Mouse (Mus musculus) embryonic facial prominence, embryonic 13.5 days (tissue): ENCODE data around the gene Fgd5. TPM values are rescaled to one million over a fixed set of nuclear protein-coding genes. Genes with fewer than 3 reads are reported as not detected.
A peak's percentile ranks its signal among the peaks of the same experiment; 100 is the strongest.

Experiments
- ATAC-seq: fragments of 200-750 bp; cut with Nextera tagmentation; 2 replicates; pipeline ENCODE4 v1.8.0; 2017; ENCODE audit warnings: low read depth; ENCODE audit not compliant: insufficient number of reproducible peaks, insufficient read depth, low FRiP score, low TSS enrichment
- H3K27ac ChIP-seq: fragments of 300-500 bp; sonication (generic); 2 replicates; pipeline ENCODE4 v1.5.1; 2015; ENCODE audit warnings: moderate library complexity, mild to moderate bottlenecking, inconsistent platforms
- H3K27me3 ChIP-seq: fragments of 300-500 bp; sonication (generic); 2 replicates; pipeline ENCODE4 v1.6.1; 2015; ENCODE audit warnings: mild to moderate bottlenecking, inconsistent platforms
- H3K36me3 ChIP-seq: fragments of 300-500 bp; sonication (generic); 2 replicates; pipeline ENCODE4 v1.6.1; 2015; ENCODE audit warnings: mild to moderate bottlenecking, inconsistent platforms
- H3K4me1 ChIP-seq: fragments of 300-500 bp; sonication (generic); 2 replicates; pipeline ENCODE4 v1.6.1; 2015; ENCODE audit warnings: inconsistent platforms
- H3K4me2 ChIP-seq: fragments of 300-500 bp; sonication (generic); 2 replicates; pipeline ENCODE4 v1.6.1; 2015; ENCODE audit warnings: moderate library complexity, mild to moderate bottlenecking, inconsistent platforms
- H3K4me3 ChIP-seq: fragments of 300-500 bp; sonication (generic); 2 replicates; pipeline ENCODE4 v1.5.1; 2015; ENCODE audit warnings: mild to moderate bottlenecking, inconsistent platforms
- H3K9ac ChIP-seq: fragments of 300-500 bp; sonication (generic); 2 replicates; pipeline ENCODE4 v1.6.1; 2015; ENCODE audit warnings: mild to moderate bottlenecking, inconsistent platforms
- H3K9me3 ChIP-seq: fragments of 300-500 bp; sonication (generic); 2 replicates; pipeline ENCODE4 v1.6.1; 2016; ENCODE audit warnings: inconsistent platforms
- WGBS: fragments of 180-500 bp; shearing (Covaris S2); methylation state at CpG from one replicate; pipeline ENCODE4 v1.1.7; 2015; ENCODE audit warnings: mixed read lengths; 5-methylcytosine and 5-hydroxymethylcytosine counted together
- polyA plus RNA-seq: library from polyadenylated mRNA; unstranded; fragments of >200 nt; fragmentation: Nextera tagmentation; extraction: Ambion mirVana; gene quantifications from 2 replicates; pipeline ENCODE4 v1.2.1, GENCODE M21; 2015

Gene Fgd5
- polyA plus RNA-seq, 1 experiment from 2014 or later = 7.4 TPM

DNA sequence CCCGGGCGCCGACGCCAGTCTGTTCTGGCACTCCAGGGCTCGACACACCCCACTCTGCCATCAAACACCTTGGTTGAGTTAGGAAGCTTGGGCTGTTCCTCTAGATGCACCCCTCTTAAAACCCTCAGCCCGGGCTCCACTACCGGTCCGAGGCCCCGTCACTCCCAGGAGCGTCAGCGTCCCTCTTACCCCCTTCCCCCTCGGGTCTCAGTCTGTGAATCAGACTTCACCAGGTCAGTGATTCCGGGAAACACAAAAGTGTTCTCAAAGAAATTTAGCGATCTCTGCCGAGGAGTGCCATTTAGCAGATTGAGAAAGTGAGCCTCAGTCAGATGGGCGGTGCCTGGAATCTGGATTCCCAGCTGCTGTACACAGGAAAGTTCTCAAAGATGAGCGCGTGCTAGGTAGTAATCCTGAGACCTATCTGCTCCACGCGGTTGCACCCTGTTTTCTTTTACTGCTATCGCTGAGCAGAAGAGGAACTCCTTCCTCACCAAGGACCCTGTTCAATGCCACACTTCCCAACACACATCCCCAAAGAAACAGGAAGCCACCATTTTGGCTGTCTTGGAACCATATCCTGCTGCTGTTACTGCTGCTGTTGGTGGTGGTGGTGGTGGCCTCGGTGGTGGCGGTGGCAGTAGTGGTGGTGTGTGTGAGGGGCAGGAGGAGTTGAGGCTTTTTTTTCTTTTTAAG, 771 bp downstream of the Fgd5 start:
- 9% methylated on average over 23 of the region's 23 CpGs for WGBS

DNA sequence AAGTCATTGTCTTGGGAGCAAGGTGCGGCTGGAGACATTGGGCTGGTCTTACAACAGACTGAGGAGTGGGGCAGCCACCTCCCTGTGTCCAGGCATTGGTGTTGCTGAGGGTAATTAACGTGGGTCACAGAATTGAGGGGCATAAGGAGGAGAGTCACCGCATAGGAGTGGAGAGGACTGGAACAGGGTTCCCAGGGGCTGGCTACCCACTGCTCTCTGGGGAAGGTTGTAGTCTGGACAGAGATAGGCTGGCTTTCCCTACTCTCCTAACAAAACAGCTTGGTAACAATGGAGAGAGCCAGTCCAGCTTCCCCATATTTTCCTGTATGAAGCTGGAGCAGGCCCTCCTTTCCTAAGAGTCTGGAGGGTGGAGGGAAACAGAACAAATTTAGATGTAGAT, 1.3 kb downstream of the Fgd5 start:
- peaks cover 8% of the 10 kb centered on the region for H3K4me1 ChIP-seq
- H3K9me3 ChIP-seq = no peaks in the 10 kb centered on the region
- WGBS = 65% methylated on average over 3 of the region's 3 CpGs
- ATAC-seq = no peak
- peaks cover 57% of the 10 kb centered on the region for H3K27me3 ChIP-seq
- H3K4me3 ChIP-seq = peak overlapping the region; percentile 58
- H3K9ac ChIP-seq = no peak overlapping the region
- no peak overlapping the region for H3K27ac ChIP-seq
- H3K4me2 ChIP-seq = peak overlapping the region; percentile 91
- no peaks in the 10 kb centered on the region for H3K36me3 ChIP-seq

More for the DNA sequence above, 771 bp downstream of the Fgd5 start:
- Histone ChIP-seq H3K4me2 (peak overlapping the region; percentile 91), H3K4me3 (peak overlapping the region; percentile 58), H3K27me3 (peaks cover 58% of the 10 kb centered on the region), H3K27ac (no peak overlapping the region), H3K9me3 (no peaks in the 10 kb centered on the region), H3K4me1 (peaks cover 8% of the 10 kb centered on the region), H3K9ac (peak overlapping the region; percentile 74), H3K36me3 (no peaks in the 10 kb centered on the region)
- no peak for ATAC-seq

DNA sequence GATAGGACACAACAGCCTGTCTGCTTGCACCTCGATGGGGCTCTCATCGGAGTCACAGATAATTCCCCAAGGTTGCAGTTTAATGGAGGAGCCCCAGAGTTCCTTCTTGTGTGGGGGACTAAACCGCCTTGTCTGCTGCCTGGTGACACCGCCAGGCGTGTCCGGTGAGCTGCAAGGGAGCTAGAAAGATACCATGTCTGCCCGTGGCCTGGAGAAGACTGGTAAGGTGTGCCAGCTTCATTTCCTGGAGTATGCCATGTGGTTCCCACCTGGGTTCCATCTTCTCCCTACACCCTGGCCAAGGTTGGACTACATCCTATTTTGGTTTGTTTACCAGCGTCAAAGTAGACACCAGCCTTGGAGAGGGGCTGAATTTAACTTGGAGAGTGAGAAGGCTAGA, 11.4 kb downstream of the Fgd5 start:
- Histone ChIP-seq H3K9ac (no peak overlapping the region), H3K4me2 (no peak overlapping the region), H3K4me3 (no peak overlapping the region), H3K27me3 (no peaks in the 10 kb centered on the region; the same call in 1 of the 2 replicates), H3K36me3 (no peaks in the 10 kb centered on the region), H3K27ac (no peak overlapping the region), H3K9me3 (no peaks in the 10 kb centered on the region), H3K4me1 (no peaks in the 10 kb centered on the region)
- WGBS = 84% methylated on average over 8 of the region's 8 CpGs
- no peak for ATAC-seq

DNA sequence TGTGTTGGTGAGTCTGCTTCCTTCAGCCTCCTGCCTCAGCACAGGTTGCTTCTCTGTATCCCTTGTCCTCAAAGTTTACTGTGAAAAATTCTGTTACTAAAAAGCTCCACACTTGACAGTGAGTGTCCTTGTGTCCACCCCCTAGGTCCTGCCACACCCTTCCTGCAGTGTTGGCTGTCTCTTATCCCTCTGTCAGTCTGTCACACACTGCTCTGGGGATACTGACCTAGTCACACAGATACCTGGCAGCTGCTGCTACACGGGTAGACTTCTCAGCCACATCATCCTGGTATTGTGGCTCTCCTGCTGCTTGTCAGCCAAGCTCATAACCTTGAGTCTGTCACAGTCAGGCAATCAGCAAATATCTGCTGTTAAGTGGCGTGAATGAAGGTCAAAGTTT, 14.1 kb downstream of the Fgd5 start:
- Histone ChIP-seq H3K27ac (no peak overlapping the region), H3K36me3 (no peaks in the 10 kb centered on the region), H3K27me3 (no peaks in the 10 kb centered on the region; the same call in 1 of the 2 replicates), H3K9ac (no peak overlapping the region), H3K9me3 (no peaks in the 10 kb centered on the region), H3K4me1 (no peaks in the 10 kb centered on the region), H3K4me3 (no peak overlapping the region), H3K4me2 (no peak overlapping the region)
- ATAC-seq = no peak
- WGBS = 72% methylated on average over 2 of the region's 2 CpGs

DNA sequence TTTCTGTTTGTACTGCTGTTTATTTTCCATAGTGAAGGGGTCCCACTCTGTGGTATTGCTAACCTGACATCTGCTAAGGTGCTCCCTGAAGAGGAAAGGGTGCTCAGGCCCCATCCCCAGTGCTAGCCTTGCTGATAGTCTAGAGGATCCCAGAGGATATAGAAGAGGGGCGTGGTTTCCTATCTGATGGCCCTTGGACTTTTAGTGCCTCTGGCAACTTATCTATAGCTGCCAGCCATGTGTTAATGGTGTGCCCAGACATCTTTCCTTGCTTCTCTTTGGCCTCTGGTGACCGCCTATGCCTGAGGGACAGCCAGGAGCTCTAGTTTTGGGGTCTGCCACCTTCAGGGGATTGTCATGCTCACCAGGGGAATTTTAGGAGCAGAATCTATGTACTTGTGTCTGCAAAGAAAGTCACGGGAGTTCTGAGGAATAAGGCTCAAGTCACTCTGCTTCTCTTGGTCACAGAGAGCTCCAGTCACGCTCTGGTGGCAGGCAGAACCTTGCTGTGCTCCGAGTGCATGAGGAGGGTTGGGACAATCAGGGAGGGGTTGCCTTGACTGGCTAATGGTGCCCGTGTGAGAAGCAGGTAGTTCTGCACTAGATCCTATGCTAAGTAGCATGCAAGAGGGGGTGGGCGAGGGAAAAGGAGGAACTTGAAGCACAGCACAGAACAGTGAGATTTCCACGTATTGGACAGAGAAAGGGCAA, 15.3 kb downstream of the Fgd5 start:
- 75% methylated on average over 8 of the region's 8 CpGs for WGBS
- Histone ChIP-seq H3K27me3 (no peaks in the 10 kb centered on the region; the same call in 1 of the 2 replicates), H3K9ac (no peak overlapping the region), H3K4me3 (no peak overlapping the region), H3K27ac (no peak overlapping the region), H3K4me2 (no peak overlapping the region), H3K36me3 (no peaks in the 10 kb centered on the region), H3K9me3 (no peaks in the 10 kb centered on the region), H3K4me1 (no peaks in the 10 kb centered on the region)
- no peak for ATAC-seq

DNA sequence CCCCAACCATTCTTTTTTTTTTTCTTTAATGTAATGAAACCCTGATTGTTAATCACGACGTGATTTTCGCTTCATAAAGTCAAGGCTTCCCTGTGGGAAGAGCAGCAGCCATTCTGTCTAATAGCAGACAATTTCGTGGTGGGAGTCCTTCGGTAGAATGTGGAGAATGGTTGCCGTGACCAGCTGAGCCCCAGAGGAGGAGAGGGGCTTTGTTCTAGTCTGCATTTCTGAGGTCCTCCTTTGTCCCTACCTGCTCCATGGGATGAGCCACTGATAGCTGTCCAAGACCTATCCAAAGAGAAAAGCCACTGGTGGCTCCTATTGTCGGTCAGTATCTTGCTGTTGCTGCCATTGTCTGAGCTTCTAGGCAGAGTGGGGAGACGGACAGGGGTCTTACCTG, 17.4 kb downstream of the Fgd5 start:
- no peak overlapping the region for H3K27ac ChIP-seq
- H3K9me3 ChIP-seq = no peaks in the 10 kb centered on the region
- 66% methylated on average over 8 of the region's 8 CpGs for WGBS
- H3K4me3 ChIP-seq = no peak overlapping the region
- no peaks in the 10 kb centered on the region for H3K4me1 ChIP-seq
- no peaks in the 10 kb centered on the region for H3K36me3 ChIP-seq
- no peak for ATAC-seq
- no peaks in the 10 kb centered on the region for H3K27me3 ChIP-seq
- no peak overlapping the region for H3K4me2 ChIP-seq
- H3K9ac ChIP-seq = no peak overlapping the region

DNA sequence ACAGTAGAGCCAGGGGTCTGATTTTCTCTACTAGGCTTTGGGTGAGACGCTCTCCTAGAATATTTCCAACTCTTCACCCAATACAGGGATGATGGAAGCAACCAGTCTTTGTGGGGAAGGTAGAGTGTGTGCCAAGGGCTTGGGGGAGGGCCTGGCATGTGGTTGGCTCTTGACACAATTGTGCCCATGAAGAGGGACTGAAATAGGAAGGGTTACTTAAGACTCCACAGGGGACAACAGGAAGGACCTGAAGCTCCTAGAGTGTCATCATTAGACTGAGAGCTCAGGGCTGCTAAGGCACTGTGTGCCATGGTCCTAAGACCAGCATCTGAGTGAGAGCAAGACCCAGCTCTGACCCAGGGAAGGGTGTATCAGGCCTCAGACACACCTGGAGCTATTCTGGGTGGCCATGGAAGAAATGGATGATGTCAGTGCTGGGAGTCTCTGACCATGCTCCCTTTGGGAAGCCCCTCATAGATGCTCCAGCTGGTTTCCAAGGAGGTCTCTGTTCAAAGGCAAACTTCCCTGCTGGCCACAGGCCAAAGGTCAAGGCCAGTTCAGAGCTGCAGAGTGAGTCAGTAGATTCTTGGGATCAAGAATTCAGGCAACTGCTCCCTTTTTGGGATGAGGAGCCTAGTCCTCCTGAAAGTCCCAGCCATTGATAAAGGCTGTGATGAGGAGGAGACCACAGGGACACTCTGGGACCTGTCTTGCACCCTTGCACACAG, 24.0 kb downstream of the Fgd5 start:
- no peak for ATAC-seq
- H3K4me3 ChIP-seq = no peak overlapping the region
- H3K36me3 ChIP-seq = no peaks in the 10 kb centered on the region
- no peak overlapping the region for H3K27ac ChIP-seq
- 89% methylated on average over 1 of the region's 1 CpGs for WGBS
- H3K4me1 ChIP-seq = peaks cover 12% of the 10 kb centered on the region; the same call in 1 of the 2 replicates
- no peak overlapping the region for H3K4me2 ChIP-seq
- no peaks in the 10 kb centered on the region for H3K27me3 ChIP-seq
- H3K9me3 ChIP-seq = no peaks in the 10 kb centered on the region
- no peak overlapping the region for H3K9ac ChIP-seq

DNA sequence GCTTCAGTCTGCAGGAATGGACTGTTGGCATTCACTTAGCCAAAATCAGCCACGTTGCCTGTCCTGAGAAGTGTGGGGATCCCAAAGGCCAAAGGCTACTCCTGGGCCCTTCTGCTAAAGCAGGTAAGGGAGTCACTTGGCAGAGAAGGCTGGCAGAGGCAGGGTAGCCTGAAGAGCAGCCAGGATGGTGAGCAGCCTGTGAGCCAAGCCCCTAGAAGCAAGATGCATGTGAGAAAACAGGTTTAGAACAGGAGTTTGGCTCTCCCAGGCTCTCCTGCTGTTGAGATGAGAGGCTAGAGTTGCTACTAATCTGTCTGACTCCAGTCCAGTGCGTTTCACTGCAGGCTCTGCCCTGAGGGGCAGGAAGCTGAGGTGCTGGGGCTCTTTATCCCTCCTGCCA, 25.0 kb downstream of the Fgd5 start:
- Histone ChIP-seq H3K4me1 (peaks cover 12% of the 10 kb centered on the region; the same call in 1 of the 2 replicates), H3K9me3 (no peaks in the 10 kb centered on the region), H3K27me3 (no peaks in the 10 kb centered on the region), H3K4me2 (no peak overlapping the region), H3K27ac (no peak overlapping the region), H3K9ac (peak overlapping the region; percentile 60; the same call in 1 of the 2 replicates), H3K36me3 (no peaks in the 10 kb centered on the region), H3K4me3 (no peak overlapping the region)
- no peak for ATAC-seq
- 22% methylated on average over 2 of the region's 2 CpGs for WGBS

DNA sequence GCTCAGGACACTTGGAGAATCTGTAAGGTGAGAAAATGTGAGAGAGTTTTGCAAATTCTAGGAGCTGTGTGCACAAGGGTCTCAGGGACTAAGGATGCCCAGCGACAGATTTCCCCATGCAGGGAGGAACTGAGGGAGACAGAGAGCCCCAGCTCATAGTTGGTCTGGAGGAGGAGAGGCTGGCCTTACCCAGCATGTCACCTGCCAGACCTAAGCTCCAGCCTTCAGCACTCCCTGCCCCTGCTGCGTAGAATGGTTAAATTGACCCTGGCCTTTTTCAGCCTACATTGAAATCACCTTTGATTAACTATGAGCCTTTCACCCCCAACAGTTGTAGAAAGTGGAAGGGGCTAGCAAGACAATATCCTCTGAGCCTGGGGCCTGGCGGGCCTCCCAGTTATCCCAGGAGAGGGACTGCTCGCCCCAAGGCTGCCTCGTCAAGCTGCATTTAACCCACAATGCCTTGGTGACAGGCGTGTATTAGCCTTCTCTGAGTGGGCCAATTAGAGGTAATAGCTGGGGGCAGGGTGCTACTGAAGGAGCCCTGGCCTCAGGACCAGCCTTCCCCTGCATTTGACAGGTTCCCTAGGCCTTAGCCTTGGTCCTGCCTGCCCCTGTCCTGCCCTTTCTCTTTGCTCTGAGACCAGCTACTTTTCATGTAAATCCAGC, 25.6 kb downstream of the Fgd5 start:
- H3K9me3 ChIP-seq = no peaks in the 10 kb centered on the region
- 21% methylated on average over 6 of the region's 6 CpGs for WGBS
- peak overlapping the region; percentile 60; the same call in 1 of the 2 replicates for H3K9ac ChIP-seq
- peaks cover 12% of the 10 kb centered on the region; the same call in 1 of the 2 replicates for H3K4me1 ChIP-seq
- no peaks in the 10 kb centered on the region for H3K27me3 ChIP-seq
- no peak for ATAC-seq
- no peaks in the 10 kb centered on the region for H3K36me3 ChIP-seq
- H3K27ac ChIP-seq = no peak overlapping the region
- H3K4me3 ChIP-seq = no peak overlapping the region
- H3K4me2 ChIP-seq = no peak overlapping the region

DNA sequence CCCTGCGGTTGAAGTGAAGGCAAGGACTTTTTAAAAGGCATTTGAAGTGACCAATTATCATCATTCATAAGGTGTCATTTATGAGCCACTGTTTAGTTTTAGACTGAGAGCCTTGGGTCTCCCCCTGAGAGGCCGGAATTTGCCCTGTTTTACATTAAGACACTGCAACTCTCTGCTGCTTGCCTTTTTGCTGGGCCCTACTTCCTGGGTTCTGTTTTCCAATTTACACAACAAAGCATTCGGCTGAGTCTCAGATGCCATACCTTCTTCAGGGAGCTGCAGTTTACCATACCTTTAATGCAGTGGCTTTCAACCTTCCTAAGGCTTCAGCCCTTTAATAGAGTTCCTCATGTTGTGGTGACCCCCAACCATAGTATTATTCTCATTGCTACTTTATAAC, 26.1 kb downstream of the Fgd5 start:
- Histone ChIP-seq H3K4me2 (no peak overlapping the region), H3K9ac (no peak overlapping the region), H3K36me3 (no peaks in the 10 kb centered on the region), H3K9me3 (no peaks in the 10 kb centered on the region), H3K27ac (no peak overlapping the region), H3K4me3 (no peak overlapping the region), H3K27me3 (no peaks in the 10 kb centered on the region), H3K4me1 (peaks cover 12% of the 10 kb centered on the region; the same call in 1 of the 2 replicates)
- ATAC-seq = no peak
- WGBS = 37% methylated on average over 3 of the region's 3 CpGs

DNA sequence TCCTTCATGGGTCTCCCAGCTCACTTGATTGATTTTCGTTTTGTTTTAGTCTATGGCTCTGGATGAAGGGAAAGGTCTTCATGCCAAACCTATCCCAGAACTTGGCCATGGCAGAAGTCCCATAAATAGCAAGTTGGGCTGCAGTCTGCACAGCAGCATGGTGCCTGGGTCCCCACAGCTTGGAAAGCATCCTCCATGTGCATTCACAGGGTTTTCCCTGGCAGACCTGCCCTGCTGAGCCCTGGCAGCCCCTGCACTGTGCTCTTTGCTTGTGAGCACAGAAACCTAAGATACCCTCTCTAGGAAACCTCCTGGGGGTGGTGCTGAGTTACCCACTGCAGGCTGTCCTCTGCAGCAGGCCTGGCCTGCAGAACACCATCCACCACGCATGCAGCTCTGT, 32.2 kb downstream of the Fgd5 start:
- ATAC-seq = no peak
- Histone ChIP-seq H3K27ac (no peak overlapping the region), H3K4me2 (no peak overlapping the region), H3K9ac (no peak overlapping the region), H3K4me3 (no peak overlapping the region), H3K9me3 (no peaks in the 10 kb centered on the region), H3K27me3 (no peaks in the 10 kb centered on the region), H3K36me3 (no peaks in the 10 kb centered on the region), H3K4me1 (peaks cover 18% of the 10 kb centered on the region)
- WGBS = 68% methylated on average over 2 of the region's 2 CpGs
